Mouse (Mus musculus): ENCODE data around the gene Ppp2r5d.

Gene Ppp2r5d

DNA sequence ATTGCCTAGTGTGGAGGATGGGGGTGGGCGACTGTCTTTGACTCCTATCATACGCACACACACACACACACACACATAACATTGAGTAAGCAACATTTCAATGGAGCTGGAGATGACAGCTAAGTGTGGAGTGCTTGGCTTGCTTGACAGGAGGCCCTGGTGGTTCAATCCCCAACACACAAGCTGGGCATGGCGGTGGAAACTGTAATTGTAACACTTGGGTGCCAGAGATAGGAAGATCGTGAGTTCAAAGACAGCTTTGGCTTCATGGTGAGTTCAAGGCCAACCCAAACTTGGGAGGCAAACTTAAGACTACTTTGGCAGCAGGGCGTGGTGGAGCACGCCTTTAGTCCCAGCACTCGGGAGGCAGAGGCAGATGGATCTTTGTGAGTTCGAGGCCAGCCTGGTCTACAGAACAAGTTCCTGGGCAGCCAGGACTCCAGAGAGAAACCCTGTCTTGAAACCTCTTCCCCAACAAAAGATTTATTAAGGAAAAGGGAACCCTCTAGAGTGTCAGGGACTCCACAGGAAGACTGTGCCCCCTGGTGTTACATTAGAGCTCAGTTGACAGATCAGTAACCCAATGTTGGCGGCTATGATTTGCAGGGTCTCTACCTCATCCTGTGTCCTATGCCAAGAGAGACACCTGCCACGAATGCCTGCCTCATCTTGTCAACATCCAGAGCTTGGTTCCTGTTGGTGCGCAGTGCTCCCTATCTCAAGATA lies 10.0 kb upstream of the Ppp2r5d start:
- peak; percentile 37 for DNase-seq (ENCODE audit: low spot score)

DNA sequence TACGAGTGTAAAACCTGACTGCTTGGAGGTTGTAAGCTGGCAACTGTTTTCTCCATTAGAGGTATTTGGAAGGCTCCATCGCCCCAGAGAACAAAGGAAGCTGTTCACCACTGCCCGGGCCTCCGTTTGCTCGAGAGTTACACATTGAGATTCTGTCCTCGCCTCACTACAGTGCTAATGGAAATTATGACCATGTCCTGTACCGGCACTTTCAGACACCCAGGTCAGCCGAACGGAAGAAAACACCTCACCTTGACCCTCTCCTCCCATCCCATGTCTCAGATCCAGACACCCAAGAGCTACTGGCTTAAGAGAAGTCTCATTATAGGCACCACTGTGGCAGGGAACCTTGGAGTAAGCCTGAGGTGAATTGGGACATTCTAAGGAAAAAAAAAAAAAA lies 8.9 kb upstream of the Ppp2r5d start:
- DNase-seq (ENCODE audit: low spot score), result no peak

DNA sequence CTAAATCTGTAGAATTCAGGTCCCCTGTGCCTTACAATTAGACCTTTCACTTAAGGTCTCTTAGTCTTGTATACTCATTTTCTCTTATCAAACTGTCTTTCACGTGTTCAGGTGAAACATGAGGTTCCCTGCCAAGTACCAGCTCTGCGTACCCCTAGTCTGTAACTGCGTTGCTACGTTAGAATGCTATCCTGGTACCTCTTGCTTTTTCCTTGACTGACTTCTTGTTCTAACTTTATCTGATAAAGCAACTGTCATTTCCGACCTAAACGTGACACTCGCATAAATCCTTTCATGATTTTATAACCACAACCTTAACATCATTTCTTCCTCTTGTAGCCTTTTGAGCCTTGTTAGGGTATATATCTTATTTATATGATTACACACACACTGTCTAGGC lies 7.5 kb upstream of the Ppp2r5d start:
- DNase-seq (ENCODE audit: low spot score), result no peak

DNA sequence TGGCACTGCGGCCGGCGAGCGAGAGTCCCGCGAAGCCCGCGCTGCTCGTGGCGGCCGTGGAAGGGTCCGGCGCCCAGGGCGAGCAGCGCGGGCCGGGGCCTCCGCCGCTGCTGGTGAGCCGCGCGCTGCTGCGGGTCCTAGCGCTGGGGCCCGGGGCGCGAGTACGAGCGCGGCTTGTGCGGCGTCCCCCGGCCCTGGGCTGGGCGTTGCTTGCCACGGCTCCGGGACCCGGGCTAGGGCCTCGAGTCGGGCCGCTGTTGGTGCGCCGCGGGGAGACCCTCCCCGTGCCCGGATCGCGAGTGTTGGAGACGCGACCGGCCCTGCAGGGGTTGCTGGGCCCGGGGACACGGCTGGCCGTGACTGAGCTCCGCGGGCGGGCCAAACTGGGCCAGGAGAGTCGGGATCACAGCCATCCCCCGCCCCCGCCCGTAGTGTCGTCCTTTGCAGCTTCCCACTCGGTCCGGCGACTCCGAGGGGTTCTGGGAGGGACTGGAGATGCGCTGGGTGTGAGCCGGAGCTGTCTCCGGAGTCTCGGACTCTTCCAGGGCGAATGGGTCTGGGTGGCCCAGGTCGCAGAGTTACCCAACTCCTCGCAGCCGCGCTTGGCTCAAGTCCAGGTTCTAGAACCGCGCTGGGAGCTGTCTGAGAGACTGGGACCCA lies 6.8 kb upstream of the Ppp2r5d start:
- DNase-seq (ENCODE audit: low spot score), result peak; percentile 42

DNA sequence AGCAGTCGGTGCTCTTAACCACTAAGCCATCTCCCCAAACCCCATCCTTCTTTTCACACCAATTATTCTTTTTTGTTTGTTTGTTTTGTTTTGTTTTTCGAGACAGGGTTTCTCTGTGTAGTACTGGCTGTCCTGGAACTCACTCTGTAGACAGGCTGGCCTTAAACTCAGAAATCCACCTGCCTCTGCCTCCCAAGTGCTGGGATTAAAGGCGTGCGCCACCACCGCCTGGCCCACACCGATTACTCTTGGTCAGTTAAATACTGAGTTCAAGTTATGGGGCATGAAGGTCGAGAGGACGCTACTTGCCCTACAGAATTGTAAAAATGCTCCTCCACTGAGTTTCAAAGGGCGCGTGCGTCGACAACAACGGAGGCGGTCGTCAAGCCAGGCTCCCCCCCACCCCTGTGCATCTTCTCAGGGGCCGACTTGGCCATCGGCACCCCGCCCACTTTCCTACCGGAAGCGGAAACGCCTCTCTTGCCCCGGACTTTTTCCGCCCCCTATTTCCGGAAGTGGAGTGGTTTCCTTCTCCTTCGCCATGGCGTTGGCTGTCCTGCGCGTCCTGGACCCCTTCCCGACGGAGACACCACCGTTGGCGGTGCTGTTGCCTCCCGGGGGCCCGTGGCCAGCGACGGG lies 6.2 kb upstream of the Ppp2r5d start, which contains the start of gene Pex6:
Gene Pex6, plus strand, starts transcription at position 505 of the 639 bp plus-strand sequence.
- peak; percentile 78 for DNase-seq (ENCODE audit: low spot score)

DNA sequence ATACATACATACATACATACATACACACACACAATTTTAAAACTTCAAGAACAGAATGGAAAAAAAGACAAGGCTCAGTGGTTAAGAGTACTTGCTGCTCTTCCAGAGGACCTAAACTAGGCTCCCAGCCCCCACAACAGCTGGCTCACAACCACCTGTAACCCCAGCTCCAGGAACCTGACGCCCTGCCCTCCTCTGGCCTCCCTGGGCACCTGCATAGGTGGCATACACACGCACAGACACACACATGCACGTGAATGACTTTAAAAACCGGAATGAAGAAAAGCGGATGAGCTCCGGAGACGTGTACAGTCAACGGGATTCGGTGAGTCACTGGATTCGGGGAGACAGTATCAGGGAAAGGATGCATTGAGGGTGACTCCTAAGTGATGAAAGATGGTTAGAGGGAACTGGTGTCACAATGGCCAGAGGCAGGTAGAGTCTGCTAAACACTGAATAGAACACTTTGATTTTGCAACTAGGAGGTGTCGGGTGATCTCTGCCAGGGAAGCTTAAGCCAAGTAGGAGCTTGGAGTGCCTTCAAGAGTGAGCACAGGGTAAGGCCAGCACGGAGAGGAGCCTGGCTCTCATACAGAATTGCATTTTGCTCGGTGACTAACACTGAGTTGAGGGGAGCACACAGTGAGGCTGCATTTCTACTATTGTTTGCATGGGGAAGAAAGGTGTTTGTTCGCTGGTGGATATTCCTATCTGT lies 1.6 kb upstream of the Ppp2r5d start:
- no peak for DNase-seq (ENCODE audit: low spot score)

DNA sequence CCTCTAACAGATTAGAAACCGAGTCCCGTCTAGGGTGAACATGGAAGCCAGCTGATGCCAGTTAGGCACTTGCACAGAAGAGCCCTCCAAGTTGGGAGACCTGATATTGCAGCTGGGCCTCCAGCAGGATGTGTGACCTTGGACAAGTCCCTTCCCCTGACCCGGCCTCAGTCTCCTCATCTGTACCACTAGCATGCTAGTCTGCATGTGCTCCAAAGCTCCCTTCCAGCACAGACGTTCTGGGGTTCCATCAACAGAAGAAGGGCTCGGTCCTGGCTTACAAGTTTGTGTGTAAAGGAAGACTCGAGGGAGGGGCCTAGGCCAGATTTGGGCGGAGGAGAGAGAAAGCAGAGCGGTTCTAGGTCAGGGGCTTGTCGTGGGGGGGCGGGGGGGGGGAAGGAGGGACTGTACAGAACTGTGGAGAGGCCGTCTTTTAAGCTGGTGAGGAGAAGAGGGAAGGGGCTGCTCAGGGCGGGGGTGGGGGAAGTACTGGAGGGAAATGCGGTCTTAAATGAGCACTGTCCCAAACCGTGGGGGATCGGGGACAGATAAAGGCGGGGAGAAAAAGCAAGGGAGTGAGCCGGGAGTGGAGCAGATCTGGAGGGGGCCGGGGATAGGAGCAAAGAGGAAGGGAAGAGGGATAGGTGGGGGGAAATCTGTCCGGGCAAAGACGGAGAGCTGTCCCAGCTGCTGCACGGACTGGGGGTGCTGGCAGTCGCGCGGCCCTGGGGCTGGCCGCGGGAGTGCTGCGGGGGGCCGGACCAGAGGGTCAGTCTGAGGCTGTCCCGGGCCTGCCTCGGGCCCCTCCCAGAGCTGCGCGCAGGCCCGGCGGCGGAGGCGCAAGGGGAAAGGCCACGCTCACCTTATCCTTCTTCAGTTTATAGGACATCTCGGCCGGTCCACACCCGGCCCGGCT lies 682 bp downstream of the Ppp2r5d start:
- no peak for DNase-seq (ENCODE audit: low spot score)

DNA sequence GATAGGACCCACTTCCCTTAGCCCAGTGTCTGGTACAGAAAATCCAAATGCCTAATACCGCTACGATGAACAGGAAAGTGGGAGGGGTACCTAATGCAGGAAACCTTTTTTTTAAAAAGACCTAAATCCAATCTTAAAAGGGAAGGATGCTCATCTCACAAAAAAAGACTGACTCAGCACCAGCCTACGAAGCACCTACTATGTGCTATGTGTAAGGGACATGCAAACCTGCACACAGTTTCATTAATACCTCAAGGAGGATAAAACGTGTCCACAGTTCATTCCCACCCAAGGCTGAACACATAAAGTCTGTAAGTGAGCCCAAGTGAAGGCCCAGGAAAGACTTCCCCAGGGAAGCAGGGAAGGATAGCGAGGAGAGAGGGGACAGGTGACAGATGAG lies 2.4 kb downstream of the Ppp2r5d start:
- DNase-seq (ENCODE audit: low spot score), result no peak

DNA sequence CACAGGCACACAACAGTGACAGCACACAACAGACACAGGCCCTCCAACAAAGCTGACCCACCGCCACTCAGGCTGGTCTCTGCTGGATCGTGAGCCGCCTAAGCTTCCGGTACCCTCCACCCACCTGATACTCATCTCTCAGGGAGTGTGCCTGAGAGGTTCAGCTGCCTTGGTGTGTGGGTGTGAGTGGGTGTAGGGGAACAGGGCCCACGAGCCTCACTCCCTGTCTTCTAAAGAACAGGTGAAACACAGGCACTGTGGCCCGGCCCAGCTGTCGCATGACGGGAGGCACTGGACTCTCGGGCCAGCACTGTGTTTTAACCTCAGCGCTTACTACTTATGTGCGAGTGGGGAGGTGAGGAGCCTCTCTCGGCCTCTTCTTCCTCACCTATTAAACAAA lies 2.8 kb downstream of the Ppp2r5d start:
- no peak for DNase-seq (ENCODE audit: low spot score)

DNA sequence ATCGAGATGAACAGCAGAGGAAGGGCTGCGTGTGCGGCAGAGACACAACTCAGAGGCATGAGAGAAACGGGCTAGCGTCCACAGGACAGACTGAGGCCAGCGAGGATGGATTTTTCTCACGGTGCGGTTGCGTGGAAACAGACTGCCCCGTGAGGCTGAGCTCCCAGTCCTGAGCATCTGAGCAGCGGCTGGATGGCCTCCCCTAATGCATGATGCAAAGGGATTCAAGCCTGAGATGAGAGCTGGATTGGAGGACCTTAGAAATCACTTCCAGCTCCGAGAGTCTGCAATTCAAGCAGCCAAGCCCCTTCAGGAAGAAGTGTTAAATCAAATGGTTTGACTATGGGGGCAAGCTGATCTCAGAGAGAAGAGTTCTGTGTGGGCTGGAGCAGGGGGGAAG lies 3.4 kb downstream of the Ppp2r5d start:
- no peak for DNase-seq (ENCODE audit: low spot score)

DNA sequence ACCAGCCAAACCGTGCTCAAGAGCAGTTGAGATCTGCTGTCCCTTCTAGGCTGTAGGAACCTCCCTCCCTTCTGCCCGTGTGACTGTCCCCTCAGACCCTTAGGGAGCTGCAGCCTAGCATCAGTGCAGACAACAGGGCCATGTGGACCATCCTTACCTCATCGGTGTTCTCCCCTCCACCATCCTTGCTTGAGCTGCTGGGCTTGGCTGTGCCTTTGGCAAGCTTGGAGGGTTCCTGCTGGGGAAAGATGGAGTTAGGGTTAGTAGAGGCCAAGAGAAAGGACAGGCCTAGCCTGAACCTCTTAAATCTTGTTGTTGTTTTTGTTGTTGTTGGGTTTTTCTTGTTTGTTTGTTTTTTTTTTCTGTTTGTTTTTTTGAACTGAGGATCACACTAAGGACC lies 5.0 kb downstream of the Ppp2r5d start:
- DNase-seq (ENCODE audit: low spot score), result no peak

DNA sequence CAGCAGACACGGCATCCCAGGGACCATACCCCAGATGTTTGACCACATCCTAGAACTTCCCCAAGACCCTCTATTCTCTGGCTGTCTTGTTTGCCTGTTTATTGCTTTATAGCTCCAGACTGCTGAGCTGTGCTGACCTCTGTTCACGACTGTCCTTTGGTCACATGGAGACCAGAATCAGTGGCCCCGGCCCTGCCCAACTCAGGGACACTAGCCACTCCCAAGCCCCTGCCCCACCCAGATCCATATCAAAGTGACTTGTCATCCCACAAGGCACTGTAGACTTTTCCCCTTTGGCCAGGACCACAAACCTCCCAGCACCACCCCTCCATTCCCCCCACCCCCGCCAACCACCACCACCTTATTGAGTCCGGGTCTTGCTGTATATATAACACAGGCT lies 5.7 kb downstream of the Ppp2r5d start:
- DNase-seq (ENCODE audit: low spot score), result no peak

DNA sequence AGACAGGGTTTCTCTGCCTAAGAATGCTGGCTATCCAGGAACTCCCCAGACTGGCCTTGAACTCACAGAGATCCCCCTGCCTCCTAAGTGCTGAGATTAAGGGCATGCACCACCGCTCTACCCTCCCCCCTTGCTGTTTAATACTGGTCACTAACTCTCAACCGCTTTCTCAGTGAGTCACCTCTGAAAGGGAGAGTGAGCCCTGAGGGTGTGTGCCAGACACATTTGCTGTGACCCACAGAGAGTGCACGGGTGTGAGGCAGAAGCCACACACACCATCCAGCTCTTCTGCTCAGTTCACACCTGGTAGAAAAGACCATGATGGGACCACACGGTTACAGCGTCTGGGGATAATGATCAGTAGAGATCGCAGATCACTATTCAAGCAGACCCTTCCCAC lies 6.4 kb downstream of the Ppp2r5d start:
- no peak for DNase-seq (ENCODE audit: low spot score)

DNA sequence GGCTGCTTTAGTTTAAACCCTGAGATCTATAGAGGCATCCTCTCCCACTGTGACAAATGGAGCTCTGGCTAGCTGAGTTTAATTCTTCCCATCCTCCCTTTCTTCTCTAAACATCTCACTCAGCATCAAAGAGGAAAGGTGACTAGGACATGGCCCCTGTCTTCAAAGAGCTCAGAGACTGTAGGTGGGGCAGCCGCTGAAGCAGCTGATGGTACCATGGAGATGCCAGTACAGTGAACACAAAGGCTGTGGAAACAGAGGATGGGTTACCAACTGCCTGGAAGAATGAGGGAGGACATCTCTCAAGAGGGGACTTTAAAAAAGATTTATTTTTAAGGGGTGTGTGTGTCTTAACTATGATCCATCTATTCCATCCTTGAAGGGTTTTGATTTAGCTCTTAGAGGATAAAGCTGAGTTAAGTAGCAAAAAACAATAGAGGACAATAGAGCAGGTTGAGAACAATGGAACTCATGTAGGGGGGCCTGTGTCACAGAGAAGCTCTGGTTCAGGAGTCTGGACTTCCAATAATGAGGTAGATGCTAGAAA lies 10.3 kb downstream of the Ppp2r5d start:
- no peak for DNase-seq (ENCODE audit: low spot score)

DNA sequence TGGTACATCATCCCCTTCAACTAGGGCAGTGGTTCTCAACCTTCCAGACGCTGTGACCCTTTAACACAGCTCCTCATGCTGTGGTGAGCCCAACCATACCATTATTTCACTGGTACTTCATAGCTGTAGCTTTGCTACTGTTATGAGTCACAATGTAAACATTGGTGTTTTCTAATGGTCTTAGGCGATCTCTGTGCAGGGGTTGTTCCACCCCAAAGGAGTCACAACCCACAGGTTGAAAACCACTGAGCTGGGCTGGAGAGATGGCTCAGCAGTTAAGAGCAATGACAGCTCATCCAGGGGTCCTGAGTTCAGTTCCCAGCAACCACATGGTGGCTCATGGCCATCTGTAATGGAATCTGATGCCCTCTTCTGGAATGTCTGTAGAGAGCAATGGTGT lies 13.5 kb downstream of the Ppp2r5d start:
- DNase-seq (ENCODE audit: low spot score), result no peak

DNA sequence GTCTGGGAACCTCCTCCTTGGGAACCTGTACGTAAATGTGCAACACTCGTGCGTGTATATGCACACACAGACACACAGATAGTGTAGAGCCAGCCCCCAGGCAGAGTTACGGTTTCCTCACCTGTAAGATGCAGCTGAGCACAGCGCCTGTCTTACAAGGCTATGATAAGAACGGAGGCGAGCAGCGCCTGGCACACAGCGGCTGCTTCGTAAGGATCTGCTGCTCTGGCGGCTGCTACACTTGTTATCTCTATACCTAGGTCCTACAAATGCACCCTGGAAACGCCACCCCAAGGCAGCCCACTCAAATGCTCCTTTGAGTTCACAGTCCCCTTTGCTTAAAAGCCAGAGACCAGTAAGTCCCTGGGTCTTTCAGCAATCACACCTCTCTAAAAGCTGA lies 14.2 kb downstream of the Ppp2r5d start:
- no peak for DNase-seq (ENCODE audit: low spot score)

DNA sequence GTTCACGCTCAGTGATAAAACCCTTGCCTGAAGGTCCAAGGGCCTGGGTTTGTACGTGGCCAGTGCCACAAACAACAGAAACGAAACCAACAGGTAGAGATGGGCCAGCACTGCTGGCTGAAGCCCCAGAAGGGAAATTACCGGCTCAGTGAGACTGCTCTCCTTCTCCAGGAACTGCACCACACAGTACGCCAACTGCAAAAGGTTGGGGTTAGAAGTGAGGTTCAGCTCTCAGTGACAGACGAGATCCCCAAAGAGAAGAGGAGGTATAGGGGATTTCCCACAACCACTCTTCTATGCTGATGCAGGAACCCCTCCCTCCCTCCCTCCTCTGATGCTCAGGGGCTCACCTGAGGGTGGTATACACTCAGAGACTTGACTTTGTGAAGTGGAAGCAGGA lies 19.0 kb downstream of the Ppp2r5d start:
- no peak for DNase-seq (ENCODE audit: low spot score)

DNA sequence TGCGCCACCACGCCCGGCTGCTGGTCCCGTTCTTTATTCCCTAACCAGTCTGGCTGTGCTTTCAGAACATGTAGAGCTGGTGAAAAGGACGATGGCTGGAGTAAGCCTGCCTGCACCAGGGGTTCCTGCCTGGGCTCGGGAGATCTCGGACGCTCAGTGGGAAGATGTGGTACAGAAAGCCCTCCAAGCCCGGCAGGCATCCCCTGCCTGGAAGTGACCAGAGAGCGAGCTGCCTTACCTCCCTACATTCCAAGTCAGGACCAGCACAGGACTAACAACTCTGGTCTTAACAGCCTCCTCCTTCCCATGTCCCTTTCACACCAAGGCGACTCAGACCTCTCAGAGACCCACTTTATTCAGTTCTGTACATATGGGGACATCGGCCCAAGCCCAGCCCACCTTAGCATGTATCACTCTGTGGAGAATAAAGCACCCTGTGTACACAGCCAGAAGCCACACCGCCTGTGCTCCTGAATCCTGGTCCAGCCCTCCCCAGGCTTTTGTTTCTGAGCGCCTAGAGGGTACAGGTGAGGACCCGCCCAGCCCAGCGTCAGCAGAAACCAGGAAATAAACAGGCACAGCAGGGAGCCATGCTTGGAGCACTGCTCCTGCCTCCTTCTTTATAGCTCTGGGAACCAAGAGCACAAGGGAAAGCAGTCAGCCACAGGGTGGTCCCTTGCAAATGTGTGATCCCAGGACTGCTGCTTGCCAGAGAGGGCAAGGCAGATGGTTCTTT lies 22.1 kb downstream of the Ppp2r5d start:
- DNase-seq (ENCODE audit: low spot score), result no peak

DNA sequence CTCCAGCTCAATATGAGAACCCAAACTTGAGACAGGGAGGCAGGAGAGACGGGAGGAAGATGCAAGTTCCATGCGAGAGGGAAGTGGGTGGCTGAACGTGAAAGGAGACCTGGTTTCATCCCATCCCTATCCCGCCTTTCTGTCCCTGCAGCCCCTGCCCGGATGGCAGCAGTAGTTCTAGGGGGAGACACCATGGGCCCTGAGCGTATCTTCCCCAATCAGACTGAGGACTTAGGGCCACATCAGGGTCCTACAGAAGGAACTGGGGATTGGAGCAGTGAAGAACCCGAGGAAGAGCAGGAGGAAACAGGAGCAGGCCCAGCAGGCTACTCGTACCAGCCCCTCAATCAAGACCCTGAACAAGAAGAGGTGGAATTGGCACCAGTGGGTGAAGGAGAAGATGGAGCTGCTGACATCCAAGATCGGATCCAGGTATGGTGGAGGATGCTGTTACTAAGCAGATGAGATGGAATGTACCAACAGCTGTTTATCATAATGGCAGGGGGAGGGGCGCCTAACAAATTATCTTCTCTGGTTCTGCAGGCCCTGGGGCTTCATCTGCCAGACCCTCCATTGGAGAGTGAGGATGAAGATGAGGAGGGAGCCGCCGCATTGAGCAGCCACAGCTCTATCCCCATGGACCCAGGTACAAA lies 23.3 kb downstream of the Ppp2r5d start:
- DNase-seq (ENCODE audit: low spot score), result no peak

DNA sequence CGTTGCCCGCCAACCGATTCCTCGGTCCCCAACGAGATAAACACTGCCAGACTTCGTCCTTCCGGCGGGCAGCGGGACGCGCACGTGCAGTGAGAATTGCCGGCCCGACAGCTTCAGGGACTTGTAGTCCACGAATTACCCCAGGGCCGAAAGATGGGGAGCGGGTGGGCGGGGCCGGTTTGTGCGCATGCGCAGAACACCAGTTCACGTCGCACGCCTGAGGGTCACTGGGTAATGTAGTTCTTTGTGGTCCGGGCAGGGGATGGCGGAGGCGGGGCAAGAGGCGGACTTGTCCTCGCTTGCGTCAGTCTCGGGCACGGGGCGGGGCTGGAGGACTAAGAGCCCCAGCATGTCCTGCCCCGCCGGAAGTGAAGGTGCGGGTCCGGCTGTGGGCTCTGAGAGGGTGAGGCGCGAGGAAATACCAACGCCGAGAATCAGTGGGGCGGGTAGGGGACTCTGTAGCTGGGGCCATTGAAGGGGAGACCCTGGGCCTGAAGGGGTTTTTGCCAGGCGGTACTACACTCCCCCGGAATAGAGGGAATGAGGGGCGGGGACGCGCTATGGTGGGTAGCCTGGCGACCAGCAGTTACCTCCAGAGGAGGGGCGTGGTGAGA lies 24.0 kb downstream of the Ppp2r5d start, which contains the start of gene Klhdc3:
Gene Klhdc3, minus strand, starts transcription at position 155 of the 614 bp plus-strand sequence.
- peak; percentile 96 for DNase-seq (ENCODE audit: low spot score)
